Mouse (Mus musculus): ENCODE data around the gene Acot2. TPM values are rescaled to one million over a fixed set of nuclear protein-coding genes. Genes with fewer than 3 reads are reported as not detected.
"Not testable (repeated sequence)": the region's sequence is repeated elsewhere in the genome, so short reads cannot be mapped to it uniquely, and the experiment has no call there.

Acot2 gene
- polyA plus RNA-seq (2015; fragmentation: Nextera tagmentation; extraction: Ambion mirVana) = 36.2 and 41.2 TPM in 2 replicates

DNA sequence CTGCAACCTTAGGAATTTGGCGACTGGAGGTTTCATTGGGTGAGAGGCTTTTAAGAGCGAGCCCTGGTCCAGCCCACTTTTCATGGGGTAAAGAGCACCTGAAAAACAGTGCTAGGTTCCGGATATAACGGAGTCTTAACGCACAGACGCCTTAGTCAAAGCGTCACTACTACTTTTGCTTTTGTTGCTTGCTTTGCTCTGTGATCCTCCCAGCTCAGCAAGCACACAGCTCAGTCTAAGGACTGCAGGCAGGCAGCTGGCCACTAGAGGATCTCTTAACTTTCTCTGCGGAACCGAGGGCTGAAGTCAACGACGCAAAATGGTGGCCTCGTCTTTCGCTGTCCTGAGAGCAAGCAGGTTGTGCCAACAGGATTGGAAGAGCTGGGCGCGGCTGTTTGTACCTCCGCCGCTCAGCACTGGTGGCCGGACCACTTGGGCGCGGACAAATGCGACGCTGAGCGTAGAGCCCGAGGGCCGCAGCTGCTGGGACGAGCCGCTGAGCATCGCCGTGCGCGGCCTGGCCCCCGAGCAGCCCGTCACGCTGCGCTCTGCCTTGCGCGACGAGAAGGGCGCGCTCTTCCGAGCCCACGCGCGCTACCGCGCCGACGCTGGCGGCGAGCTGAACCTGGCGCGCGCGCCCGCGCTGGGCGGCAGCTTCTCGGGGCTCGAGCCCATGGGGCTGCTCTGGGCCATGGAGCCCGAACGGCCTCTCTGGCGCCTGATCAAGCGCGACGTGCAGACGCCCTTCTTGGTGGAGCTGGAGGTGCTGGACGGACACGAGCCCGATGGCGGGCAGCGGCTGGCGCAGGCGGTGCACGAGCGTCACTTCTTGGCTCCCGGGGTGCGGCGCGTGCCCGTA is at the start of gene Acot2:
Gene Acot2, plus strand, starts transcription at position 279 of the 859 bp plus-strand sequence.
- Histone ChIP-seq H3K36me3 (no peaks in the 10 kb centered on the region), H3K9me3 (no peaks in the 10 kb centered on the region), H3K27me3 (no peaks in the 10 kb centered on the region), H3K9ac (peak within 1 kb of the TSS; percentile 75), H3K4me1 (peaks cover 19% of the 10 kb centered on the region), H3K4me2 (peak within 1 kb of the TSS; percentile 75), H3K27ac (peak within 1 kb of the TSS; percentile 98), H3K4me3 (peak within 1 kb of the TSS; percentile 74)
- under 1% methylated on average over 80 of the region's 80 CpGs for WGBS
- ATAC-seq (ENCODE audit: borderline replicate concordance, extremely low read depth, low FRiP score, low TSS enrichment) = peak; percentile 87

- not testable (repeated sequence) for H3K4me3 ChIP-seq; H3K9ac ChIP-seq; H3K27me3 ChIP-seq; H3K4me1 ChIP-seq; H3K4me2 ChIP-seq; H3K9me3 ChIP-seq; ATAC-seq (ENCODE audit: borderline replicate concordance, extremely low read depth, low FRiP score, low TSS enrichment); H3K36me3 ChIP-seq; H3K27ac ChIP-seq
- WGBS = 48% methylated on average over 1 of the region's 1 CpGs
Observed at GRCm38 (mm10) chr12:83938592-83938991, 49.1 kb upstream of the Acot2 start.

DNA sequence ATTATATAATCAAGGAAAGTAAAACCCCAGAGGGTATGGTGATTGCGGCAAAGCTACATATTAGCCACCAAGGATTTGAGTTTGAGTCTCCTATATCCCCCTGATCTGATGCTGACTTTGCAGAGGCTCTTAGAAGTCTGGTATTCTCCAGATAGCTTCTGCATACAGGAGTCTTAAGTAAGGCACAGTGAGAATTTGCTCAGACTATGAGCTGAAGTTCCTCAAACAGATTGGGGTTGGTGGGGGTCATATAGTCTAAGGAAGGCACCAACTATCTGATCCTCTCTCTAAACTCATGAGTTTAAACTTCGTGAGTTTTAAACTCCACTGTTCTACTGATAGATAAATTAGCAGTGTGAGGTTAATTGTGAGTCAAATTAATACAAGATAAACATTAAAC is 48.3 kb upstream of the Acot2 start:
- ATAC-seq (ENCODE audit: borderline replicate concordance, extremely low read depth, low FRiP score, low TSS enrichment) = no peak
- Histone ChIP-seq H3K4me1 (no peaks in the 10 kb centered on the region), H3K36me3 (no peaks in the 10 kb centered on the region), H3K4me2 (no peak overlapping the region), H3K4me3 (no peak overlapping the region), H3K9ac (no peak overlapping the region), H3K9me3 (peaks cover 2% of the 10 kb centered on the region; the same call in 1 of the 2 replicates), H3K27ac (no peak overlapping the region), H3K27me3 (no peaks in the 10 kb centered on the region)
- WGBS = 82% methylated on average over 2 of the region's 2 CpGs

DNA sequence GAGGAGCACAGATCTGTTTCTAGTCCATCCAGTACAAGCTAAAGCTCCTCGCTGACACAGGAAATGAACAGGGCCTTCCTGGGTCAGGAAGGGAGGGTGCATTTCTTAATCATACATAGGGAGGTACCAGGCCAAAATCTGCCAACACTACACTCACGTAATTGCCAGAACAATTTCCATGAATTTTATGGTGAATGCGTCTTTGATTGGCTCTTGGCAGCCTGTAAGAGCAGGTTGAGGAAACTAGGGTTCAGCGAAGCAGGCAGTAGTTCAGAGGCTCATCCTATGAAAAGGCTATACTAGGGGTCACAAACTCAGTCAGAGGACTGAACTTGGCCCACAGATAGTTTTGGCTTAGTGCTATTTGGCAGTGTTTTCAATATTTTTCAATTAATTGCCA is 47.6 kb upstream of the Acot2 start:
- 63% methylated on average over 4 of the region's 4 CpGs for WGBS
- no peak overlapping the region for H3K27ac ChIP-seq

DNA sequence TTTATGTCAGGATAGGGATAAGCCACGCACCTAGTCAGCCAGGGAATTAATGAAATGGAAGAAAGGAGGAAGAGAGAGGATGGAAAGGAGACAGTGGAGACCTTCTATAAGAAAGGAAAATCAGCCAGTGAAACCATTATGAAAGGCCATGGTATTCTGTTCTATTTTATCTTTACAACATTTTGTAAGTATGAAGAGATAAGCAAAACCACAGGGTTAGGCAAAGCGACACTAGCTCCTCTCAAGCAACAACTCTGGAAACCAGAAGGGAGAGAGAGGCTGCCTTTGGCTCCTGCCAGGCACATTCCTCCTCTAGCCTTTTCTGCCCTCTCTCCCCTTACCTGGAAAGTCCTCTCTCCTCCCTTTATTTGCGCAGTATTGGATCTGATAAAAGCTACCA is 45.7 kb upstream of the Acot2 start:
- H3K9me3 ChIP-seq = no peaks in the 10 kb centered on the region
- ATAC-seq (ENCODE audit: borderline replicate concordance, extremely low read depth, low FRiP score, low TSS enrichment) = no peak
- H3K36me3 ChIP-seq = no peaks in the 10 kb centered on the region
- no peak overlapping the region for H3K4me3 ChIP-seq
- H3K4me1 ChIP-seq = no peaks in the 10 kb centered on the region
- H3K9ac ChIP-seq = no peak overlapping the region
- 64% methylated on average over 3 of the region's 3 CpGs for WGBS
- H3K27me3 ChIP-seq = no peaks in the 10 kb centered on the region
- H3K27ac ChIP-seq = no peak overlapping the region
- no peak overlapping the region for H3K4me2 ChIP-seq

More for the DNA sequence above, 47.6 kb upstream of the Acot2 start:
- no peaks in the 10 kb centered on the region for H3K27me3 ChIP-seq
- no peak overlapping the region for H3K9ac ChIP-seq
- ATAC-seq (ENCODE audit: borderline replicate concordance, extremely low read depth, low FRiP score, low TSS enrichment) = no peak
- H3K4me2 ChIP-seq = no peak overlapping the region
- H3K36me3 ChIP-seq = no peaks in the 10 kb centered on the region
- H3K4me3 ChIP-seq = no peak overlapping the region
- no peaks in the 10 kb centered on the region for H3K9me3 ChIP-seq
- no peaks in the 10 kb centered on the region for H3K4me1 ChIP-seq

GRCm38 (mm10) chr12:83947260-83947811 is 40.3 kb upstream of the Acot2 start:
- WGBS = 66% methylated on average over 8 of the region's 8 CpGs
- Histone ChIP-seq H3K27ac (0 out of 2 replicates have a peak overlapping the region, but pooled peaks have one; percentile 44), H3K4me2 (no peak overlapping the region), H3K27me3 (no peaks in the 10 kb centered on the region), H3K36me3 (no peaks in the 10 kb centered on the region), H3K4me3 (no peak overlapping the region), H3K9ac (no peak overlapping the region), H3K4me1 (peaks cover 16% of the 10 kb centered on the region), H3K9me3 (no peaks in the 10 kb centered on the region)
- no peak for ATAC-seq (ENCODE audit: borderline replicate concordance, extremely low read depth, low FRiP score, low TSS enrichment)

DNA sequence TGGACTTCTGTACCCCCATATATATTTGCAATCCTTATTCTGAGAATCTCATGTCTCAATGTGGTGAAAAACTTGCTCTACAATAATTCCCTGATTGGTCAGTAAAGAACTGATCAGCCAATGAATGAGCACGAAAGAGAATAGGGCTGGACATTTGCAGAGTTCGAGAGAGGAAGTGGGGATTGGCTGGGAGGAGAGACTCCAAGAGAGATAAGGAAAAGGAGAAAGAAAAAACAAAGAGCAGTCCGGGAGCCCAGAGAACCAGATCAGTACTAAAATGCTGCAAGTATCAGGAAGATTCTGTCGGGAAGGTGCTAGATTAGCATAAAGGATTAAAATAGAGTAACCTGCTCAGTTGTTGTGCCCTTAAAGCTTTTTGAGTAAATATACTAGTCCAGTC is 38.6 kb upstream of the Acot2 start:
- Histone ChIP-seq H3K4me3 (no peak overlapping the region), H3K27ac (no peak overlapping the region), H3K36me3 (0 out of 2 replicates have a peak, but pooled peaks cover 3% of the 10 kb centered on the region), H3K4me1 (peaks cover 31% of the 10 kb centered on the region), H3K4me2 (no peak overlapping the region), H3K9ac (no peak overlapping the region), H3K27me3 (no peaks in the 10 kb centered on the region), H3K9me3 (no peaks in the 10 kb centered on the region)
- 53% methylated on average over 4 of the region's 4 CpGs for WGBS
- ATAC-seq (ENCODE audit: borderline replicate concordance, extremely low read depth, low FRiP score, low TSS enrichment) = no peak

DNA sequence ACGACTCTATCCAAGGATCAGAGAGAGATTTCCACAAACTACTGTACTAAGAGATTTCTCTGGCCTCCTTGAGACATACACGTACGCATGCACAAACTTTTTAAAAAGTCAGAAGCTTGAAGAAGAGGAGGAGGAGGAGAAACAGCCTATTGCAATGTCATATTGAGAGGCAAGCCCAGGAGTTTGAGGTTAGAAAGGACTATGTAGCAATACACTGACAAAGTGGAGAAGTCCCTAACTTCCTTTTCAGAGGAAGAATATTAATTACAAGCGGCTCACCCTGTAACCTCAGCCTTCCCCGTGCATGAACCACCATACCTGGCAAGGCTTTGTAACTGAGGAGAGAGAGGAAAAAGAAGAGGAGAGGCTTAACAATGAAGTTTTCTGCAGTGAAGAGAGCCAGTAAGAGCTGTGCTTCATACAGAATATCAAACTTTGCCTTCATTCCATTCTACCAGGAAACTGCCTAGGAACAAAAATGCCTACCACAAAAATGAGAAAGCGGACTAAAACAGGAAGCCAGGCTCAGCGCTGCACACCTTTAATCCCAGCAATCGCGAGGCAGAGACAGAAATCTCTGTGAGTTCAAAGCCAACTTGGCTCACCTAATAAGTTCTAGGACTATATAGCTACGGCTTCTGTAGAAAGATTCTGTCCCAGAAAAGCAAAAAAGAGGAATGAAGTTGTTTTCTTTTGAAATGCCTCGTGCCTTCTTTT is 37.7 kb upstream of the Acot2 start:
- peak overlapping the region; percentile 96 for H3K4me2 ChIP-seq
- H3K4me3 ChIP-seq = peak overlapping the region; percentile 81
- ATAC-seq (ENCODE audit: borderline replicate concordance, extremely low read depth, low FRiP score, low TSS enrichment) = no peak
- H3K9ac ChIP-seq = peak overlapping the region; percentile 77
- H3K4me1 ChIP-seq = peaks cover 31% of the 10 kb centered on the region
- peak overlapping the region; percentile 80 for H3K27ac ChIP-seq
- WGBS = 26% methylated on average over 11 of the region's 11 CpGs
- H3K9me3 ChIP-seq = no peaks in the 10 kb centered on the region
- 0 out of 2 replicates have a peak, but pooled peaks cover 3% of the 10 kb centered on the region for H3K36me3 ChIP-seq
- no peaks in the 10 kb centered on the region for H3K27me3 ChIP-seq

DNA sequence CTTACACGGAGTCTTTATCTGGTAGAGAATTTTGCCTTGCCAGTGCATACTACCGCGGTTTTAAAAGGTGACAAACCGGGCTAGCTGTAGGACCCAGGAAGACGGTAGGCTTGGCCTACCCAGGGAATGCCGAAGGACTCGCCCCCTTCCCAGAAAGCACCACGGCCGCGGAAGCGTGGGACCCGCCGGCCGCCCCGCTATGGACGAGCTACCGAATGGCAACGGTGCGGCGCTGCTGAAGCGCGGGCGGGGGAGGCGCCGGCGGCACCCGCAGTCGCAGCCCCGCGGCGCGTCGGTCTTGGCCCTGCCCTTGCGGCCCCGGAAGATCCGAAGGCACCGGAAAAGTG is 37.2 kb upstream of the Acot2 start, which contains the start of gene Riox1:
Gene Riox1, plus strand, starts transcription at position 116 of the 347 bp plus-strand sequence.
- Histone ChIP-seq H3K9me3 (no peaks in the 10 kb centered on the region), H3K36me3 (0 out of 2 replicates have a peak, but pooled peaks cover 4% of the 10 kb centered on the region), H3K9ac (peak within 1 kb of the TSS; percentile 77), H3K4me3 (peak within 1 kb of the TSS; percentile 81), H3K4me1 (peaks cover 31% of the 10 kb centered on the region), H3K27me3 (no peaks in the 10 kb centered on the region), H3K4me2 (peak within 1 kb of the TSS; percentile 96), H3K27ac (peak within 1 kb of the TSS; percentile 80)
- WGBS = under 1% methylated on average over 33 of the region's 37 CpGs
- peak; percentile 93 for ATAC-seq (ENCODE audit: borderline replicate concordance, extremely low read depth, low FRiP score, low TSS enrichment)

DNA sequence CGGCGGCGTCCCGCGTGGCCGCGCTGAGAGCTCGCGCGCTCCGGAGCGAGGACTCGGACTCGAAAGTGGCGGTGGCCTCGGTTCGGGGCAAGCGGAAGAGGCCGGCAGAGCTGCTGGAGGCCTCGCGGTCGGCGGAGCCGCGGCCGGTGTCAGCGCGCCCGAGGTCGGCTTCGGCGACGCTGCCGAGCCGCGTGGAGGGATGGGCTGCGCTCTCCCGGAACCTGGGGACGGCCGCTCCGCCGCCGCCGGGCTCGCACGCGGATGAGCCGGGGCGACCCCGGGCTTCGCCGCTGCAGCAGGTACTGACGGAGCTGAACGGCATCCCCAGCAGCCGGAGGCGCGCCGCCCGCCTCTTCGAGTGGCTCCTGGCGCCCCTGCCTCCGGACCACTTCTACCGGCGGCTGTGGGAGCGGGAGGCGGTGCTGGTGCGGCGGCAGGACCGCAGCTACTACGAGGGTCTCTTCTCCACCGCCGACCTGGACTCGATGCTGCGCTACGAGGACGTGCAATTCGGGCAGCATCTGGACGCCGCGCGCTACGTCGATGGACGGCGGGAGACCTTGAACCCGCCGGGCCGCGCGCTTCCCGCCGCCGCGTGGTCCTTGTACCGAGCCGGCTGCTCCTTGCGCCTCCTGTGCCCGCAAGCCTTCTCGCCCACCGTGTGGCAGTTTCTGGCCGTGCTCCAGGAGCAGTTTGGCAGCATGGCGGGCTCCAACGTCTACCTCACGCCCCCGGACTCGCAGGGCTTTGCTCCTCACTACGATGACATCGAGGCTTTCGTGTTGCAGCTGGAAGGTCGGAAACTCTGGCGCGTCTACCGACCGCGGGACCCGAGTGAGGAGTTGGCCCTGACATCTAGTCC is 36.6 kb upstream of the Acot2 start:
- under 1% methylated on average over 100 of the region's 116 CpGs for WGBS
- peak; percentile 51; the same call in 1 of the 2 replicates for ATAC-seq (ENCODE audit: borderline replicate concordance, extremely low read depth, low FRiP score, low TSS enrichment)
- Histone ChIP-seq H3K9me3 (no peaks in the 10 kb centered on the region), H3K27ac (peak overlapping the region; percentile 80), H3K27me3 (no peaks in the 10 kb centered on the region), H3K4me3 (peak overlapping the region; percentile 81), H3K4me1 (peaks cover 31% of the 10 kb centered on the region), H3K9ac (peak overlapping the region; percentile 77), H3K4me2 (peak overlapping the region; percentile 96), H3K36me3 (0 out of 2 replicates have a peak, but pooled peaks cover 6% of the 10 kb centered on the region)

Measured in lung, embryonic 15.5 days (tissue).